Comparison of ENCODE assay signal across 9 mouse cellular contexts in genomic region chr9:67759163-67759955, GRCm38 (mm10). TPM values are rescaled to one million over a fixed set of nuclear protein-coding genes. Genes with fewer than 3 reads are reported as not detected.
DNase-seq lines count a peak whose midpoint lies in the region; ATAC-seq lines count a peak whose summit lies in the region.
"Had no signal": no experiment of that assay in that cellular context is flagged by ENCODE, and none has a peak within 500 bp of the region (broad histone marks: within the 10 kb centered on the region; RNA-seq: fewer than 3 reads in every experiment).

Gene C2cd4b, plus strand, starts transcription at chr9:67759437.

- H3K4me3 ChIP-seq in embryonic facial prominence, embryonic 12.5 days, result peak within 1 kb of the TSS; percentile 62
- H3K4me3 ChIP-seq in heart, embryonic 14.5 days (ENCODE audit: control insufficient read depth in 1 of 2, insufficient read depth in 1 of 2, low read depth in 1 of 2, low read length in 2 of 2), result peak within 1 kb of the TSS; percentile 71 to 86
- peak within 1 kb of the TSS; percentile 60 for H3K4me3 ChIP-seq in kidney, embryonic 16.5 days (ENCODE audit: low read length)
- peak within 1 kb of the TSS; percentile 50 for H3K4me3 ChIP-seq in liver, embryonic 12.5 days
- peak within 1 kb of the TSS; percentile 67 for H3K4me3 ChIP-seq in neural tube, embryonic 13.5 days

- no peaks in the 10 kb centered on the region for H3K9me3 ChIP-seq in embryonic facial prominence, embryonic 12.5 days
- peaks cover 4% of the 10 kb centered on the region for H3K9me3 ChIP-seq in heart, embryonic 14.5 days (ENCODE audit: control insufficient read depth, low read length)
- H3K9me3 ChIP-seq in kidney, embryonic 16.5 days (ENCODE audit: low read length), result 0 out of 2 replicates have a peak, but pooled peaks cover 5% of the 10 kb centered on the region
- H3K9me3 ChIP-seq in liver, embryonic 12.5 days (replicated peaks), result 0 out of 2 replicates have a peak, but pooled peaks cover 7% of the 10 kb centered on the region
- no peaks in the 10 kb centered on the region for H3K9me3 ChIP-seq in neural tube, embryonic 13.5 days

- no peak for ATAC-seq in embryonic facial prominence, embryonic 12.5 days (ENCODE audit: insufficient number of reproducible peaks, insufficient read depth, low FRiP score, low TSS enrichment)
- peak; percentile 62 for ATAC-seq in heart, embryonic 14.5 days (ENCODE audit: insufficient number of reproducible peaks, insufficient read depth, low FRiP score, low read depth)
- ATAC-seq in kidney, embryonic 16.5 days (ENCODE audit: low FRiP score, low TSS enrichment), result peak; percentile 74
- no peak for ATAC-seq in liver, embryonic 12.5 days
- peak; percentile 40 for ATAC-seq in neural tube, embryonic 13.5 days (ENCODE audit: low read depth)
- no peak for ATAC-seq in megakaryocyte, adult 5-6 weeks (ENCODE audit: poor library complexity, severe bottlenecking)
- ATAC-seq: Patski had no signal

- no peaks in the 10 kb centered on the region for H3K36me3 ChIP-seq in embryonic facial prominence, embryonic 12.5 days
- H3K36me3 ChIP-seq in heart, embryonic 14.5 days (ENCODE audit: control insufficient read depth, insufficient read depth, low read length), result no peaks in the 10 kb centered on the region
- H3K36me3 ChIP-seq in kidney, embryonic 16.5 days (ENCODE audit: insufficient read depth, low read length), result no peaks in the 10 kb centered on the region
- no peaks in the 10 kb centered on the region for H3K36me3 ChIP-seq in liver, embryonic 12.5 days
- no peaks in the 10 kb centered on the region for H3K36me3 ChIP-seq in neural tube, embryonic 13.5 days

- H3K9ac ChIP-seq in embryonic facial prominence, embryonic 12.5 days, result peak within 1 kb of the TSS; percentile 61
- peak within 1 kb of the TSS; percentile 79 for H3K9ac ChIP-seq in heart, embryonic 14.5 days (ENCODE audit: low read length)
- H3K9ac ChIP-seq in kidney, embryonic 16.5 days (replicated peaks; ENCODE audit: low read length), result peak within 1 kb of the TSS; percentile 65
- H3K9ac ChIP-seq in liver, embryonic 12.5 days, result no peak within 1 kb of the TSS
- peak within 1 kb of the TSS; percentile 79 for H3K9ac ChIP-seq in neural tube, embryonic 13.5 days

- no peak within 1 kb of the TSS for H3K27ac ChIP-seq in embryonic facial prominence, embryonic 12.5 days
- peak within 1 kb of the TSS; percentile 75 to 84 for H3K27ac ChIP-seq in heart, embryonic 14.5 days (replicated peaks in 1 of 2; ENCODE audit: control insufficient read depth in 1 of 2, insufficient read depth in 1 of 2, low read depth in 2 of 2, low read length in 2 of 2)
- H3K27ac ChIP-seq in kidney, embryonic 16.5 days (ENCODE audit: low read length), result no peak within 1 kb of the TSS
- H3K27ac ChIP-seq in liver, embryonic 12.5 days, result no peak within 1 kb of the TSS
- peak within 1 kb of the TSS; percentile 89 for H3K27ac ChIP-seq in neural tube, embryonic 13.5 days (replicated peaks)

- H3K4me2 ChIP-seq in embryonic facial prominence, embryonic 12.5 days (replicated peaks), result peak within 1 kb of the TSS; percentile 94
- peak within 1 kb of the TSS; percentile 92 for H3K4me2 ChIP-seq in heart, embryonic 14.5 days (ENCODE audit: low read length)
- H3K4me2 ChIP-seq in kidney, embryonic 16.5 days (replicated peaks; ENCODE audit: low read depth, low read length), result peak within 1 kb of the TSS; percentile 94
- peak within 1 kb of the TSS; percentile 66 for H3K4me2 ChIP-seq in liver, embryonic 12.5 days
- peak within 1 kb of the TSS; percentile 88 for H3K4me2 ChIP-seq in neural tube, embryonic 13.5 days

- 1% methylated on average over 49 of the region's 49 CpGs for WGBS in embryonic facial prominence, embryonic 12.5 days
- 3% methylated on average over 49 of the region's 49 CpGs for WGBS in heart, embryonic 14.5 days
- WGBS in kidney, embryonic 16.5 days, result 2% methylated on average over 49 of the region's 49 CpGs
- 5% methylated on average over 49 of the region's 49 CpGs for WGBS in liver, embryonic 12.5 days (ENCODE audit: insufficient replicate concordance)
- whole genome bisulfite sequencing in neural tube, embryonic 13.5 days, result 3% methylated on average over 49 of the region's 49 CpGs

- peaks cover 17% of the 10 kb centered on the region for H3K4me1 ChIP-seq in embryonic facial prominence, embryonic 12.5 days
- H3K4me1 ChIP-seq in heart, embryonic 14.5 days (ENCODE audit: control insufficient read depth in 2 of 2, insufficient read depth in 2 of 2, low read length in 2 of 2), result peaks cover 0 to 12% of the 10 kb centered on the region in 2 experiments; a peak in 2 of 4 replicates
- H3K4me1 ChIP-seq in kidney, embryonic 16.5 days (ENCODE audit: insufficient read depth, low read length), result peaks cover 11% of the 10 kb centered on the region; the same call in 1 of the 2 replicates
- peaks cover 4% of the 10 kb centered on the region; the same call in 1 of the 2 replicates for H3K4me1 ChIP-seq in liver, embryonic 12.5 days
- peaks cover 19% of the 10 kb centered on the region for H3K4me1 ChIP-seq in neural tube, embryonic 13.5 days (replicated peaks)

- H3K27me3 ChIP-seq in embryonic facial prominence, embryonic 12.5 days, result peaks cover 22% of the 10 kb centered on the region
- H3K27me3 ChIP-seq in heart, embryonic 14.5 days (ENCODE audit: control insufficient read depth, insufficient read depth, low read length), result peaks cover 23% of the 10 kb centered on the region
- H3K27me3 ChIP-seq in kidney, embryonic 16.5 days (ENCODE audit: insufficient read depth, low read length), result peaks cover 22% of the 10 kb centered on the region
- peaks cover 64% of the 10 kb centered on the region for H3K27me3 ChIP-seq in liver, embryonic 12.5 days (replicated peaks)
- peaks cover 33% of the 10 kb centered on the region for H3K27me3 ChIP-seq in neural tube, embryonic 13.5 days

- DNase-seq in urinary bladder, postnatal 14 days (ENCODE audit: low spot score), result peak; percentile 32
- DNase-seq in urinary bladder, postnatal 36 days (ENCODE audit: low spot score in 2 of 2), result no peak

RNA-seq across cellular contexts. Expression of gene C2cd4b, which starts in this region (rescaled TPM):
- polyA plus RNA-seq in embryonic facial prominence, embryonic 12.5 days (2016; fragmentation: Nextera tagmentation; extraction: Ambion mirVana), result 0.29 and 0.35 TPM in 2 replicates
- 2.4 and 2.6 TPM in 2 replicates for polyA plus RNA-seq in heart, embryonic 14.5 days (2014; fragmentation: Nextera tagmentation; extraction: Ambion mirVana)
- polyA plus RNA-seq in kidney, embryonic 16.5 days (2015; fragmentation: Nextera tagmentation; extraction: Ambion mirVana), result 0.15 TPM in 1 of 2 replicates, not detected in the other
- polyA plus RNA-seq in liver, embryonic 12.5 days (2016; fragmentation: Nextera tagmentation; extraction: Ambion mirVana), result 0.12 TPM in 1 of 2 replicates, not detected in the other
- polyA plus RNA-seq in neural tube, embryonic 13.5 days (2015; fragmentation: Nextera tagmentation; extraction: Ambion mirVana), result 0.53 and 0.73 TPM in 2 replicates
- total RNA-seq in megakaryocyte, adult 5-6 weeks (2015), result not detected in 2 replicates
- total RNA-seq in megakaryocyte, adult 5-6 weeks (2017), result not detected in 2 replicates

Comparison
In these comparisons a context has a peak if more than half of its experiments do, and no peak if none do; other contexts are left out.
1. Peak in ATAC-seq, H3K4me3 ChIP-seq, H3K9ac ChIP-seq and H3K4me2 ChIP-seq in kidney, embryonic 16.5 days; RNA of the gene not detected or under 1 TPM.
2. Peak in ATAC-seq, H3K4me3 ChIP-seq, H3K27ac ChIP-seq, H3K9ac ChIP-seq and H3K4me2 ChIP-seq in neural tube, embryonic 13.5 days; RNA of the gene not detected or under 1 TPM.
3. H3K27ac ChIP-seq: peak in heart, embryonic 14.5 days (2 of 2); none in embryonic facial prominence, embryonic 12.5 days (single experiment), kidney, embryonic 16.5 days (single experiment) and liver, embryonic 12.5 days (single experiment).
4. Peak in every context shown above with its lines, with median percentiles within 50 percentile points of each other: H3K4me2 ChIP-seq and H3K4me3 ChIP-seq.